Mouse (Mus musculus) layer of hippocampus, postnatal 25 days (tissue): ENCODE measurements at regions not wholly inside any gene's neighbourhood (a gene's known extent, or its start where the extent isn't known, plus 50 kb on each side); places are given as distances from the start of the nearest gene placed in this dataset.

ENCODE experiments used
- microRNA-seq, 2 experiments: library from miRNA; unstranded; fragments of <30 nt; microRNA quantifications; one replicate each; pipeline ENCODE4 v1.2.0; 2021

Small RNAs in the stretch of these regions (microRNA-seq; reads per million reads assigned to microRNA genes)
- 0 reads per million in 2 experiments for gene Gm26259
